Mouse (Mus musculus) hindbrain, postnatal 0 days (tissue): ENCODE results near the gene Snx33. TPM values are rescaled to one million over a fixed set of nuclear protein-coding genes. Genes with fewer than 3 reads are reported as not detected.
"Not testable (repeated sequence)": the region's sequence is repeated elsewhere in the genome, so short reads cannot be mapped to it uniquely, and the experiment has no call there.

ENCODE experiments used
- ATAC-seq: fragments of 200-750 bp; cut with Nextera tagmentation; 2 replicates; pipeline ENCODE4 v1.8.0; 2017; ENCODE audit warnings: mild to moderate bottlenecking, moderate TSS enrichment, moderate library complexity
- DNase-seq: peaks from one replicate; pipeline ENCODE4 v3.0.0-alpha.2; 2015; ENCODE audit warnings: low spot score
- H3K27ac ChIP-seq: fragments of 300-500 bp; sonication (generic); 2 replicates; pipeline ENCODE4 v1.5.1; 2014; ENCODE audit warnings: mild to moderate bottlenecking
- H3K27me3 ChIP-seq: fragments of 300-500 bp; sonication (generic); 2 replicates; pipeline ENCODE4 v1.6.1; 2014; ENCODE audit warnings: low read length, mixed read lengths; ENCODE audit not compliant: insufficient read depth
- H3K36me3 ChIP-seq: fragments of 300-500 bp; sonication (generic); 2 replicates; pipeline ENCODE4 v1.6.1; 2014; ENCODE audit warnings: low read length, mixed read lengths; ENCODE audit not compliant: insufficient read depth
- H3K4me1 ChIP-seq: fragments of 300-500 bp; sonication (generic); 2 replicates; pipeline ENCODE4 v1.6.1; 2014; ENCODE audit warnings: antibody characterized with exemption, low read length, mixed read lengths; ENCODE audit not compliant: insufficient read depth
- H3K4me2 ChIP-seq: fragments of 300-500 bp; sonication (generic); 2 replicates; pipeline ENCODE4 v1.6.1; 2014; ENCODE audit warnings: low read depth, mild to moderate bottlenecking, low read length, moderate library complexity, mixed read lengths
- H3K4me3 ChIP-seq: fragments of 300-500 bp; sonication (generic); 2 replicates; pipeline ENCODE4 v1.5.1; 2014; ENCODE audit warnings: low read length
- H3K9ac ChIP-seq: fragments of 300-500 bp; sonication (generic); replicated peaks from 2 replicates; pipeline ENCODE4 v1.6.1; 2014; ENCODE audit warnings: mild to moderate bottlenecking, low read length, moderate library complexity, mixed read lengths
- H3K9me3 ChIP-seq: fragments of 300-500 bp; sonication (generic); 2 replicates; pipeline ENCODE4 v1.6.1; 2016; ENCODE audit warnings: low read length, mixed read lengths
- CTCF ChIP-seq: IDR thresholded peaks from 2 replicates; pipeline ENCODE4 v1.5.1; 2016; ENCODE audit warnings: antibody characterized with exemption, control low read depth, low read depth
- WGBS: fragments of 180-500 bp; shearing (Covaris S2); extraction: QIAGEN DNeasy Blood & Tissue Kit; methylation state at CpG from one replicate; pipeline ENCODE4 v1.1.7; 2014; 5-methylcytosine and 5-hydroxymethylcytosine counted together
- polyA plus RNA-seq: library from polyadenylated mRNA; unstranded; fragments of >200 nt; fragmentation: Nextera tagmentation; extraction: Ambion mirVana; gene quantifications from 2 replicates; pipeline ENCODE4 v1.2.1, GENCODE M21; 2015
- total RNA-seq: library from RNA; depleted of rRNA; stranded (reverse); fragments of >200 nt; gene quantifications from 2 replicates; pipeline ENCODE4 v1.2.3, GENCODE M21; 2014

The Snx33 gene
- total and polyA plus RNA-seq, 2 experiments from 2014 or later: 2.4 to 6.7 TPM

DNA sequence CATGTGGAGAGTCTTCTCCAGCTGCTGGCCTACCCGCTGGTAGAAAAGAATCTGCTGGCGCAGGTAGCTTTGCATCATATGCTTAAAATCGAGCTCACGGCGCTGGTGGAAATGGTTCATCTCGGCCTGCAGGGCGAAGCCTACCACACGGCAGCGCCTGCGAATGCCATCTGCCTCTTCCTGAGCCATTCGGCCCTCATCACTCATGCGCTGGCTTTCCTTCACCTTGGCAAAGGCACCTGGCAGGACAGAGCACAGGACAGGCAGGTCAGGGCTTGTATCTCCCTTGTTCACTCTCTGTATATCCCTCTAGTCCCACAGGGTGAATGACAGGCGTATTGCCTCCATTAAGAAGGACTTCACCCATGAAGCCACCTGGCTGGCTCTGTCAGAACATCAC, 9.7 kb downstream of the Snx33 start:
- no peak for ATAC-seq
- no peak for TF ChIP-seq CTCF
- no peaks in the 10 kb centered on the region for H3K4me1 ChIP-seq

DNA sequence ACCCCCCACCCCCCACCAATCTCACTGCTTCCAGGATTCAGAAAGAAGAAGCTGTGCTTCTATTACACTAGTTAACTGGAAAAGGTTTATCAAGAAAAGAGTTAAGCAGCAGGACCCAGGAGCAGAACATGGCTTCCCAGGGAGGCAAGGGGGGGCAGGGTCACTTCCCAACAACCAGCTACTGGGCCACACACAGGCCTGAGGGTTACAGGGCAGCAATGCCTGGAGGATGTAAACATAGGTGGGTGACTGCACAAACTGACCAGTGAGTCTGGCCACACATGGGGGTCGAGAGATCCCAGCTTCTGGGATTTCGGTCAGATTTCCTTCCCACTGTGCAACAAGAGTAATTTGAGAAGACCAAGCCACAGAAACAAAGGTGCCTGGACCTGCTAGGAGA, 11.0 kb downstream of the Snx33 start:
- no peak for TF ChIP-seq CTCF
- Histone ChIP-seq H3K9me3 (no peaks in the 10 kb centered on the region), H3K4me2 (no peak overlapping the region), H3K9ac (no peak overlapping the region), H3K36me3 (no peaks in the 10 kb centered on the region), H3K27me3 (no peaks in the 10 kb centered on the region), H3K4me1 (no peaks in the 10 kb centered on the region), H3K4me3 (no peak overlapping the region), H3K27ac (no peak overlapping the region)
- ATAC-seq (no peak), DNase-seq (no peak)
- 66% methylated on average over 2 of the region's 2 CpGs for WGBS

More for the DNA sequence above, 9.7 kb downstream of the Snx33 start:
- Histone ChIP-seq H3K27ac (no peak overlapping the region), H3K4me2 (no peak overlapping the region), H3K4me3 (no peak overlapping the region), H3K27me3 (no peaks in the 10 kb centered on the region), H3K9ac (no peak overlapping the region), H3K36me3 (no peaks in the 10 kb centered on the region), H3K9me3 (no peaks in the 10 kb centered on the region)
- DNase-seq: no peak
- 96% methylated on average over 13 of the region's 13 CpGs for WGBS

DNA sequence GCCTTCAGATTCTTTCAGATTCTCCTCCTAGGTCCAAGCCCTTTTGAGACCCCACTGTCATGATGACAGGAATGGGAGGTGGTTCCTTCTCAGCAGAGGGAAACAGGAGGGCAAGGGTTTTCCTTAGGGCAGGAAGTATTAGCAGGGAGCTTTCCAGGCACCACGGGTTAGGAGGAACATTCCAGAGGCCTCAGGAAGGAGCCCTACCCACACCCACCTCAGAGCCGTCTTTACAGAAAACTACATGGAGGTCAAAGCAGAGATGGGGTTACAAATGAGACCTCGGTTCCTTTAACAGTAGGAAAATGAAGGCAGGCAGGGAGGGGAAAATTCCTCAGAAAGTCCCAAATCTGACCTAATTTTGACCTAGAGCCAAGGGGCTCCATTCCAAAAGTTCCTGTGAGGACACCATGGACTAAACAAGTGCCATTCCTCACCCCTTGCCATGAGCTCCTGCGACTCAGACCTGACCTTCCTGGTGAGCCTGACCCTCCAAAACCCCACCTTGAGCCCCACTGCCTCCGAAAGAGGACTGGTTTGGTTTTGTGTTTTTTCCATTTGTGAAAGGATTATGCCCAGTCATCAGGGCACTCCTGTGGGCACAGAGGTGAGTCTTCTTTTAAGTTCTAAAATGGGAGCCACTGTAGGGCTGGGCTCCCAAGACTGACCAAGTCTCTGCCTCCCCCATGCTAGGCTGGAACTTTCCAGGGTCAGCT, 12.3 kb downstream of the Snx33 start:
- H3K27me3 ChIP-seq: no peaks in the 10 kb centered on the region
- ATAC-seq: no peak
- no peaks in the 10 kb centered on the region for H3K4me1 ChIP-seq
- no peak overlapping the region for H3K4me2 ChIP-seq
- TF ChIP-seq CTCF: no peak
- no peaks in the 10 kb centered on the region for H3K9me3 ChIP-seq
- no peak for DNase-seq
- no peaks in the 10 kb centered on the region for H3K36me3 ChIP-seq
- 83% methylated on average over 5 of the region's 5 CpGs for WGBS
- H3K9ac ChIP-seq: no peak overlapping the region
- no peak overlapping the region for H3K27ac ChIP-seq
- no peak overlapping the region for H3K4me3 ChIP-seq

DNA sequence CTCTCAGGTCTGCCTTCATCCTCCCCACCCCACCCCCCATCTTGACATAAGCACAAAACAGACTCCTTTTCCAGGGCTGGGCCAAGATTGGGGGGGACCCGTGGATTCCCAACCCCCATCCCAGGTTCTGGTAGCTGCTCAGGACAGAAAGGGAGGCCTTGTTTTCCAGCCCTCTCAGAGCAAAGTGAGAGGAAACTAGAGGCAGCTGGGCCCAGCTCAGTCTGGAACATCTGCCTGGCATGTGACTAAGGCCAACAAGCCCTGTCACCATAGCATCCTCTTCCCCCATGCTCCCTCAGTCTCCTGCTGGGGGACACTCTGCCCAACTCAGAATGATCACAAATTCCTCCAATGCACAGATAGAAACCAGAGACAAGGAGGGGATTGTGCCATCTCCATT, 13.1 kb downstream of the Snx33 start:
- Histone ChIP-seq H3K4me1 (no peaks in the 10 kb centered on the region), H3K9me3 (no peaks in the 10 kb centered on the region), H3K36me3 (no peaks in the 10 kb centered on the region), H3K27me3 (no peaks in the 10 kb centered on the region), H3K27ac (no peak overlapping the region), H3K4me2 (no peak overlapping the region), H3K9ac (no peak overlapping the region), H3K4me3 (no peak overlapping the region)
- WGBS: 82% methylated on average over 1 of the region's 1 CpGs
- TF ChIP-seq CTCF: no peak
- no peak for ATAC-seq
- DNase-seq: no peak

DNA sequence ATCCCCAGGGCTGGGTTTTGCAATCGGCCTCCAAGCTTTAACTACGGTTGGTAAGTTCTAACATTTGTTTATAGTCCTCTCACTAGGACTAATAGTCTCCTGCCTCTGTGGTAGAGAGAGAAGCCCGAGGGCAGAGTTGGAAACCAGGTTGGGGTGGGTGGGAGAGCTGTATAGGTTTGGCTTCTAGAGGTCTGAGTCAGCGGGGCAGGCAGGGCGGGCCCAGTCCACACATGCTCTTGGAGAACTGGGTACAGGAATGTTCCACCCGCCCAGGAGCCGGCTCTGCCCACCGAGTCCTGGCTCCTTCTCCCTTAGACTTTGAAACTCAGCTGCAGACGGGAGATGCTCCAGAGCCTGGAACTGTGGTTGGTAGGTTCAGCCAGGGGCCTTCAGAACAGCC, 14.2 kb downstream of the Snx33 start:
- Histone ChIP-seq H3K4me1 (no peaks in the 10 kb centered on the region), H3K36me3 (no peaks in the 10 kb centered on the region), H3K27me3 (no peaks in the 10 kb centered on the region), H3K4me2 (no peak overlapping the region), H3K9ac (no peak overlapping the region), H3K9me3 (no peaks in the 10 kb centered on the region), H3K27ac (no peak overlapping the region), H3K4me3 (no peak overlapping the region)
- TF ChIP-seq CTCF: no peak
- DNase-seq: no peak
- 91% methylated on average over 9 of the region's 9 CpGs for WGBS
- ATAC-seq: no peak

DNA sequence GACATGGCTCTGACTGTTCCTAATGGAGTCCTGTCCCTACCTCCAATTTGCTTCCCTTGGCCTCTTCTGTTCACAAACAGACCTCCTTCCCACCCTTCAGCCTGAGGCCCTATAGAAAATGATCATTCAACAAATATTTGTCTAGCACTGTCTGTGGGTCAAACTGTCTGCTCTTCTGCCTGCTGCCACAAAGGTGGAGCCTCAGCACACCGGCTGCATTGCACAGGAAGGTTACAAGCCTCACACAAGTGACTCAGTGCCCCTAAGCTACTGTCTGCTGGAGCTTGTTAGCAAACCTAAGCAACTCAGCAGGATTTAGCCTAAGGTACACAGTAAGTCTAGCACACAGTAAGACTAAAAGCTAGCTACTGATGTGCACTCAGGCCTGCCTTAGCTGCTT, 17.2 kb downstream of the Snx33 start:
- no peak overlapping the region for H3K4me3 ChIP-seq
- H3K36me3 ChIP-seq: no peaks in the 10 kb centered on the region
- no peak overlapping the region for H3K27ac ChIP-seq
- 79% methylated on average over 1 of the region's 1 CpGs for WGBS
- H3K27me3 ChIP-seq: no peaks in the 10 kb centered on the region
- no peaks in the 10 kb centered on the region for H3K9me3 ChIP-seq
- no peak for TF ChIP-seq CTCF
- DNase-seq: no peak
- no peak overlapping the region for H3K4me2 ChIP-seq
- H3K9ac ChIP-seq: no peak overlapping the region
- no peak for ATAC-seq
- no peaks in the 10 kb centered on the region for H3K4me1 ChIP-seq

DNA sequence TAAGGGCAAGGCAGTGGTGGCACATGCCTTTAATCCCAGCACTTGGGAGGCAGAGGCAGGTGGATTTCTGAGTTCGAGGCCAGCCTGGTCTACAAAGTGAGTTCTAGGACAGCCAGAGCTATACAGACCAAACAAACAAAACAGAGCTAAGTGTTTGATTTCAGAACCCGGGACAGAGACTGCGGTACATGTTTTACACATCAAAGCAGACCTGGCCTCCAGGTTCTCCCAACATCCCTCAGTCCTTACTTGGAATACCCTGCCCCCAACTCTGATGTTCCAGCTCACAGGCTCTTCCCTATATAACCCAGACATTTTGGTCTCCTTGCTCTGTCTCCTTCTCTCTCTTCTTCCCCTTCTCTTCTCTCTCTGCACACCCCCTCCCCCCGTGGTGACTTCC, 18.2 kb downstream of the Snx33 start:
- H3K4me1 ChIP-seq, H3K4me2 ChIP-seq, ATAC-seq, H3K27ac ChIP-seq, H3K4me3 ChIP-seq, DNase-seq, H3K27me3 ChIP-seq, H3K36me3 ChIP-seq, H3K9me3 ChIP-seq, H3K9ac ChIP-seq: not testable (repeated sequence)
- WGBS: 57% methylated on average over 4 of the region's 4 CpGs
